Mouse (Mus musculus) forebrain, embryonic 16.5 days (tissue): ENCODE measurements around the gene Adat2. TPM values are rescaled to one million over a fixed set of nuclear protein-coding genes. Genes with fewer than 3 reads are reported as not detected.

Experiments
- ATAC-seq: fragments of 200-750 bp; cut with Nextera tagmentation; 2 replicates; pipeline ENCODE4 v1.8.0; 2017; ENCODE audit warnings: mild to moderate bottlenecking, moderate library complexity
- H3K27ac ChIP-seq: fragments of 300-500 bp; sonication (generic); 2 replicates; pipeline ENCODE4 v1.5.1; 2014; ENCODE audit warnings: low read length, control low read depth
- H3K27me3 ChIP-seq: fragments of 300-500 bp; sonication (generic); replicated peaks from 2 replicates; pipeline ENCODE4 v1.6.1; 2014; ENCODE audit warnings: low read length; ENCODE audit not compliant: control insufficient read depth, insufficient read depth
- H3K36me3 ChIP-seq: fragments of 300-500 bp; sonication (generic); 2 replicates; pipeline ENCODE4 v1.6.1; 2014; ENCODE audit not compliant: control insufficient read depth, insufficient read depth
- H3K4me1 ChIP-seq: fragments of 300-500 bp; sonication (generic); replicated peaks from 2 replicates; pipeline ENCODE4 v1.6.1; 2014; ENCODE audit warnings: low read length; ENCODE audit not compliant: control insufficient read depth, insufficient read depth
- H3K4me2 ChIP-seq: fragments of 300-500 bp; sonication (generic); 2 replicates; pipeline ENCODE4 v1.6.1; 2014; ENCODE audit warnings: mild to moderate bottlenecking, low read length, control low read depth
- H3K4me3 ChIP-seq: fragments of 300-500 bp; sonication (generic); replicated peaks from 2 replicates; pipeline ENCODE4 v1.5.1; 2014; ENCODE audit warnings: mild to moderate bottlenecking, low read length, control low read depth
- H3K9ac ChIP-seq: fragments of 300-500 bp; sonication (generic); replicated peaks from 2 replicates; pipeline ENCODE4 v1.6.1; 2014; ENCODE audit warnings: low read depth, low read length, control low read depth
- H3K9me3 ChIP-seq: fragments of 300-500 bp; sonication (generic); 2 replicates; pipeline ENCODE4 v1.6.1; 2016; ENCODE audit warnings: low read length; ENCODE audit not compliant: control insufficient read depth
- WGBS: fragments of 180-500 bp; shearing (Covaris S2); extraction: QIAGEN DNeasy Blood & Tissue Kit; methylation state at CpG from one replicate; pipeline ENCODE4 v1.1.7; 2014; 5-methylcytosine and 5-hydroxymethylcytosine counted together
- polyA plus RNA-seq: library from polyadenylated mRNA; unstranded; fragments of >200 nt; fragmentation: Nextera tagmentation; extraction: Ambion mirVana; gene quantifications from 2 replicates; pipeline ENCODE4 v1.2.1, GENCODE M21; 2015

The Adat2 gene
- polyA plus RNA-seq, 1 experiment from 2014 or later: 2.2 TPM

DNA sequence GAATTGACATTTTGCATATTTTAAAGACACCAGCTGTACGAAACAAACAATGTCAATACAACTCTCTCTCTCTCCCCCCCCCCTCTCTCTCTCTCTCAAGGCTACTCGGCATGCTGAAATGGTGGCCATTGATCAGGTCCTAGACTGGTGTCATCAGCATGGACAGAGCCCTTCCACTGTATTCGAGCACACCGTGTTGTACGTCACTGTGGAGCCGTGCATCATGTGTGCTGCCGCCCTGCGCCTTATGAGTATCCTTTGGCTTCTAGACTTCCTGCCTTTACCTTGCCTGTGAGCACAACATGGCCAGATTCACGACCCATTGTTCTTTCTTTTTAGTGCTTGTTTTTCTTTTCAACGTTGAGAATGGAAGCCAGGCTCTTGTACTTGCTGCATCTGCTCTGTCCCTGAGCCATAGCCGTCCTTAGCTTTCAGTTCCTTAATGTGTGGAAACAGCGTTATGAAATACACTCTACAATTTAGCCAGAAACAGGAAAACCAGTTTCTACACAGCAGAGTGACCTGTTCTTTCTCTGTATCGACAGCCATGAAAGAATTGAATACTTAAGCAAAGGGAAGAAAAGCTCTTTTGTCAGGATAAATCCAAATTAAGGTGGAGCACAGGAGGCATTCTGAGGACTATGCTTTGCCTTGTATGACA, 7.5 kb downstream of the Adat2 start:
- Histone ChIP-seq H3K27me3 (no peaks in the 10 kb centered on the region), H3K4me1 (peaks cover 8% of the 10 kb centered on the region; the same call in 1 of the 2 replicates), H3K9me3 (no peaks in the 10 kb centered on the region), H3K4me2 (no peak overlapping the region), H3K36me3 (no peaks in the 10 kb centered on the region), H3K27ac (no peak overlapping the region), H3K4me3 (no peak overlapping the region), H3K9ac (no peak overlapping the region)
- ATAC-seq: no peak
- 90% methylated on average over 13 of the region's 13 CpGs for WGBS

DNA sequence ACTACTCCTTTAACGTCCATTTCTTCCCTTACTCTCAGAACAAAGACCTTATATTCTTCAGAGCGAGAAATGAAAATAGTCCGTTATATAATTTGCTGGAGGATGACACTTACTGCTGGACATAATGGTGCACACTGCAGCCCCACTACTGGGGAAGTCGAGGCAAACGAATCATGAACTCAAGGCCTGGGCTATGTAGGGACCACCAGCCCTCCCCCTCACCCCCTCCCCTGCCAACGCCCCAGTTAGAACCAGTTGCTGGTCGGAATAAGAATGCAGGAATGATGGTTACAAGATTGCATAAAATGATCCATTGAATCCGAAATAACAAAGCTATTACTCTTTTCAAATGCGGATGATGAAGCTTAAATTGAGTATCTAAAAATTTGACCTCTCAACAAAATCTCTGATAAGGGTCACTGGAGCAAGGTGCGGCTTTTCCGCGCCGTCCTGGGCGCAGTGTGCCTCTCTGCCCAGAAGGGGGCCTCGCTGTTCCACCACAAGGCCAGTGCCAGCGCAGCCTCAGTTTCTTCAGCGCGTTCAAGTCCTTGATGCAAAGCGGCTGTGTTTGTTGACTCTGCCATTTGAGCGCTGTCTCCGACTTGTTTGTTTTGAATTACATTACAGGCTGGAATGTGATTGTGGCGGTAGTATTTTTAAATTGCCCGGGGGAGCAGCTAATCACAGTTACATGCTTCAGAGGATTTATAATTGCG, 11.8 kb downstream of the Adat2 start:
- H3K4me3 ChIP-seq: peak overlapping the region; percentile 21
- 27% methylated on average over 24 of the region's 24 CpGs for WGBS
- peak overlapping the region; percentile 48 for H3K4me2 ChIP-seq
- H3K9ac ChIP-seq: no peak overlapping the region
- no peaks in the 10 kb centered on the region; the same call in 1 of the 2 replicates for H3K27me3 ChIP-seq
- H3K36me3 ChIP-seq: no peaks in the 10 kb centered on the region
- no peak overlapping the region for H3K27ac ChIP-seq
- H3K4me1 ChIP-seq: peaks cover 8% of the 10 kb centered on the region; the same call in 1 of the 2 replicates
- ATAC-seq: peak; percentile 87
- H3K9me3 ChIP-seq: no peaks in the 10 kb centered on the region

DNA sequence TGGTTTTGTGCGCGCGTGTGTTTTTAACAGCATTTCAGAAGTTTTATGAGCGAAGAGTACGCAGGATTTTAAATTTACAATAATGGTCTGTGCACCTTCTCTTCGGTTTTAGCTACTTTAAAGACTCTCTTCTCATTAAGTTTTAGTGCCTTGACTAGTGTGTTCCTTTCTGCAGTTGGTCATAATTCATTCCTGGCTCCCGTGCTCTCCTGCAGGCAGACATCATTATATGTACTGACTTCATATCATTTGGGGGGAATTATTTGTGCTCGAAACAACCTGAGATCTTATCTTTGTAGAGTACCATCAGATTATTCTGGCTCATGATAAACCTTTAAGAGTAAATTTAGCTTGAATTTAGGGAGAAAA, 12.4 kb downstream of the Adat2 start:
- peak overlapping the region; percentile 21 for H3K4me3 ChIP-seq
- H3K9ac ChIP-seq: no peak overlapping the region
- no peaks in the 10 kb centered on the region; the same call in 1 of the 2 replicates for H3K27me3 ChIP-seq
- H3K4me2 ChIP-seq: peak overlapping the region; percentile 48
- 62% methylated on average over 8 of the region's 8 CpGs for WGBS
- H3K9me3 ChIP-seq: no peaks in the 10 kb centered on the region
- ATAC-seq: no peak; the same call in 1 of the 2 replicates
- no peak overlapping the region for H3K27ac ChIP-seq
- H3K36me3 ChIP-seq: no peaks in the 10 kb centered on the region
- H3K4me1 ChIP-seq: peaks cover 8% of the 10 kb centered on the region

DNA sequence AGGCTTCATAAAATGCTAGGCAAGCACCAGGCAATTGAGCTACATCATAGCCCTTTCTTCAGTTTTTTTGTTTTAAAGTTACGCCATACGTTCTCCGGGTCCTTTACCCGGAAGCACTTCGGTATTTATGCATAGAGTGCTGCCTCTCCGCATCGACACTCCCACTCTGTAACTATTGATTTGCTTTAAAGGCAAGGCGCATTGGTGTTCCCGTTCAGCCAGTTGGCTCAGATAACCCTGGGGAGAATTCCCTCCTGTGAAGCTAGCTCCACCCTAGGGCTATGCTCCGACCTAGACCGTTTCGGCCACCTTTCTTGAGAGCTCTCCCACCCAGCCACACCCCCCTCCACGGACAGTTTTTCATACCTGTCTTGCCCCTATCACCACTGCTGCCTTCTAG, 13.7 kb downstream of the Adat2 start:
- Histone ChIP-seq H3K4me3 (no peak overlapping the region), H3K9ac (no peak overlapping the region), H3K9me3 (no peaks in the 10 kb centered on the region), H3K4me2 (no peak overlapping the region), H3K36me3 (no peaks in the 10 kb centered on the region), H3K4me1 (peaks cover 8% of the 10 kb centered on the region), H3K27ac (no peak overlapping the region), H3K27me3 (no peaks in the 10 kb centered on the region; the same call in none of the 2 replicates)
- ATAC-seq: no peak
- 64% methylated on average over 13 of the region's 13 CpGs for WGBS

DNA sequence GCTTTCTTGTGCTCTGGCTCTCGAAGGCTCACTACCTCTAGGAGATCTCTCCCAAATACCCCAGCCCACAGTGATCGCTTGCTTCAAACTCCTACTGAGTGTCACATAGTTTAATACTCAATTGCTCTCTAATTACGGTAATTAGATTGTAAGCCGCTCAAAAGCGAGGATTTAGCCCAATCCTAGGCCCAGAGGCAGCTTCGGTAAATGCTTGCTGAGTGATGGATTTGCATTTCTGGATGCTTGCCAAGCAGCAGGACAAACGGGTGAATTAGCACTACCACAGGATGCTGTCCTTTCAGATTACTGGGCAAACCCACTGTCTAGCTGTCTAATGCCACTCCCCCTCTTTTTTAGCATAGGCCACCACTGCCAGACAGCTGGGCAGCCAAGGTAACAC, 17.1 kb downstream of the Adat2 start:
- Histone ChIP-seq H3K9ac (no peak overlapping the region), H3K4me2 (no peak overlapping the region), H3K27me3 (no peaks in the 10 kb centered on the region; the same call in none of the 2 replicates), H3K9me3 (no peaks in the 10 kb centered on the region), H3K27ac (no peak overlapping the region), H3K4me1 (peaks cover 3% of the 10 kb centered on the region), H3K36me3 (no peaks in the 10 kb centered on the region), H3K4me3 (no peak overlapping the region)
- 5% methylated on average over 7 of the region's 7 CpGs for WGBS
- peak; percentile 92 for ATAC-seq

DNA sequence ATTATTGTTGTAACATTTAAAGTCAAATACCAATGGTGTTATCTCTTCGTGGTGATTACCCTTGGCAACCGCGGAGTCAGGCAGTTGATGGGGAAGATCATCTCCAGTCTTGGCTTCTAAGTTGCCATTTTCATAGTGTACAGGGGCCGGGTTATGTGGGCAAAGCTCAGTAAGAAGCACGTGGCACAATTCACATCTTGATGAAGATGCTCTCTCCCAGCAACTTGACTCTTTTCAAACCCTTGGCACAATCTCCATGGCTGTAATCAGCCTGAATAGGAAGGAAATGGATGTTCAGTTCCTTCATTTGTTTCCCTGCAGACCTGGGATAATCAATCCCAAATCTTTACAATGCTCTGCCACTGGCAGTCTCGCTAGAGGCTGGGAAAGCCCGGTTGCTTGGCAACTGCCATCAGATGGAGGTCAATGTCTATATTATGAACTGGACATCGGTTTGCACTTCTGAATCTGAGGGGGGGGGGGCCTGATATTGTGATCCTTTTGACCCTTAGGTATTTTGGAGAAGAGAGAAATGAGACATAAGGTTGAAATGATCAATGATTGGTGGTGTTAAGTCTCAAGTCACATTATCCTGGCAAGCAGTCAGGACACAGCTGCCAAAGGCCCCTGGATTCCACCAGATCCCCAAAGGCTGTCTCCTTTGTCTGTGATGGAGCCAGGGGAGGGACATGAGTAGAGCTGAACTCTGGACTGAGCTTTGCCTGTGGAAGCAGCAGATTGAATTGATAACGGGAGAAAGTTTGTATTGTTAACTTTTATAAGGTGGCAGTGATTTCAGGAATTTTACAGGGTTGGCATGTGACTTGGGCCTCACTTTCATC, 18.2 kb downstream of the Adat2 start:
- no peaks in the 10 kb centered on the region for H3K9me3 ChIP-seq
- H3K36me3 ChIP-seq: no peaks in the 10 kb centered on the region
- H3K9ac ChIP-seq: no peak overlapping the region
- ATAC-seq: no peak
- no peaks in the 10 kb centered on the region; the same call in none of the 2 replicates for H3K27me3 ChIP-seq
- 79% methylated on average over 9 of the region's 9 CpGs for WGBS
- no peaks in the 10 kb centered on the region; the same call in 1 of the 2 replicates for H3K4me1 ChIP-seq
- H3K4me2 ChIP-seq: no peak overlapping the region
- H3K4me3 ChIP-seq: no peak overlapping the region
- H3K27ac ChIP-seq: no peak overlapping the region

DNA sequence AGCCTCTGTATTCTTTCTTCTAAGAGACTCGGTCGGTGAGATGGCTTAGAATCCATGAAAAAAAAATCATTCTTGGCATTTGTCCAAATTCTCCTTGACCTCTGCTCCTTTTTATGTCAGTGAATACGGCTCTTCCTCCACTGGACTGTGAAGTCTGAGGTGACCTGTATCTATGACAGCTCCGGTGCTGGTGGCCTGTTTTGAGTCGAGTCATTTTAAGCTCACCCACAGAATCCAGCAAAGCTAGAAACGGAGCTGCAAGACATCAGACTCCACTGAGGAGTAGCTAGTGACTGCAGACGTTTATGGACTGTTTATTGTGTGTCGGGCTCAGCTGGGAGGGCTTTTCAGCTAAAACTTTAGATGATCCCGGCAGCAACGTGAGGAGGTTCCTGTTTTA, 19.3 kb downstream of the Adat2 start:
- 60% methylated on average over 10 of the region's 10 CpGs for WGBS

DNA sequence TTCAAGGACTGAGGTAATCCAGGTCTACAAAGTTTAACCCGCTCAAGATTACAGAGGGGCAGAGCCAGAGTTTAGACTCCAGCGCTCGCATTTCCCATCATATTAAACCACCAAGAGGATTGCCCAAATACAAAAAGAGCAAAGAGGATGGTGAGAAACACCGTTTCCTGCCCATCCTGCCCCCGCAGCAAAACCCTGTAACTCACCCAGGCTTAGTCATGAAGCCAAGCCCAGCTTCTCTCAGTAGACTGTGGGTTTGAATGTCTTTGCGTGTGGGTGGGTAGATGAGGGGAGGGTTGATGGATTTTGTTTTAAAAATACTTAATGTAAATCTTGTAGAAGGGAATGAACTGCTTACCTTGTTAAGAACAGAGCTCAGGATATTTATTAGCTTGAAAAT, 19.7 kb downstream of the Adat2 start:
- WGBS: 92% methylated on average over 6 of the region's 6 CpGs

More for the DNA sequence above, 19.3 kb downstream of the Adat2 start:
- no peak overlapping the region for H3K4me2 ChIP-seq
- no peaks in the 10 kb centered on the region; the same call in none of the 2 replicates for H3K27me3 ChIP-seq
- H3K4me1 ChIP-seq: no peaks in the 10 kb centered on the region; the same call in 1 of the 2 replicates
- no peaks in the 10 kb centered on the region for H3K36me3 ChIP-seq
- ATAC-seq: no peak
- no peaks in the 10 kb centered on the region for H3K9me3 ChIP-seq
- no peak overlapping the region for H3K27ac ChIP-seq
- no peak overlapping the region for H3K9ac ChIP-seq
- no peak overlapping the region for H3K4me3 ChIP-seq

DNA sequence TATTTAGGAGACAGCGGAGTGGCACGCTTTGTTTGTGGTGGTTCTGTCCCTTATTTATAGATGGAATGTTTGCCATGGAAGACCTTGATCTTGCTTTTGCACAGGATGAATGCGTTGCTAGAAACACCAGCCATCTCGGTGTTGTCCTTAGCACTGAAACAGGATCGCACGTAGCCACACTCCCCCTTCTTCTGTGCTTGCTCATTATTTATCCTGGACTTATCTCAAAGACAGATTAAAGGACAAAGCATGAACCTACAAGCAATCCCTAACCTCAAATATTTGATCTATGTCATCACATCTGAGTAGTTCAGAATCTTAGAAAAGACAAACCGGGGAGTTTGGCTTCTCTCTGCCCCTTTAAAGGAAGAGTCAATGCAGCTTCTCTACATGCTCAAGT, 24.4 kb downstream of the Adat2 start:
- 87% methylated on average over 7 of the region's 7 CpGs for WGBS
- H3K27me3 ChIP-seq: no peaks in the 10 kb centered on the region

More for the DNA sequence above, 19.7 kb downstream of the Adat2 start:
- Histone ChIP-seq H3K4me1 (no peaks in the 10 kb centered on the region; the same call in 1 of the 2 replicates), H3K27me3 (no peaks in the 10 kb centered on the region; the same call in none of the 2 replicates), H3K9ac (no peak overlapping the region), H3K27ac (no peak overlapping the region), H3K36me3 (no peaks in the 10 kb centered on the region), H3K4me3 (no peak overlapping the region), H3K9me3 (no peaks in the 10 kb centered on the region), H3K4me2 (no peak overlapping the region)
- no peak for ATAC-seq

More for the DNA sequence above, 24.4 kb downstream of the Adat2 start:
- H3K9me3 ChIP-seq: no peaks in the 10 kb centered on the region
- no peak overlapping the region for H3K9ac ChIP-seq
- no peaks in the 10 kb centered on the region for H3K36me3 ChIP-seq
- H3K27ac ChIP-seq: no peak overlapping the region
- no peaks in the 10 kb centered on the region for H3K4me1 ChIP-seq
- H3K4me3 ChIP-seq: no peak overlapping the region
- no peak for ATAC-seq
- H3K4me2 ChIP-seq: no peak overlapping the region
